Mouse (Mus musculus): ENCODE measurements around the gene Tspan4. TPM values are rescaled to one million over a fixed set of nuclear protein-coding genes. Genes with fewer than 3 reads are reported as not detected.

Tspan4 gene
- total and polyA plus RNA-seq, 2 experiments from 2014 or later: 72.2 to 84.2 TPM

DNA sequence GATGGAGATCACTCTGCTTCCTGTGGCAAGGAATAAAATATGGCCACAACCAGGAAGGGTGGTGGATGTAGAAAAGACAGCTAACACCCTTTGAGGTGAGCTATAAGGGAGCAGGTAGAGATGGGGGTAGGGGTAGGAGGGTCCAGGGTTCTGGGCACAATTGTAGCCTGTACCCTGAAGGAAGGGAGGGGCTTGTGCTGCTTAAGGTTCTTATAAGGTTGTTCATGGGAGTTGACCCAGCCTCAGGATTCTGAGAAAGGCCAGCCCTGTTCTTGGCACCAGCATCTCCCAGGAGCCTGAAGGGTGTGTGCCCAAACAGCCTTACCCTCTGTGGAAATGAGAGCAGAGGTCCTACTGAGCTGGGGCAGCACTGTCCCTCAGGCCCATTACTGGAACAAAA is 23.1 kb upstream of the Tspan4 start:
- Histone ChIP-seq H3K9ac (replicated peaks; ENCODE audit: low read depth, low read length) (no peak overlapping the region), H3K27me3 (ENCODE audit: control insufficient read depth, insufficient read depth, low read length) (no peaks in the 10 kb centered on the region), H3K9me3 (replicated peaks; ENCODE audit: control insufficient read depth, low read length) (no peaks in the 10 kb centered on the region), H3K4me3 (ENCODE audit: low read depth, low read length) (no peak overlapping the region), H3K4me1 (ENCODE audit: control insufficient read depth, insufficient read depth) (peaks cover 24% of the 10 kb centered on the region), H3K4me2 (ENCODE audit: low read depth, low read length) (no peak overlapping the region), H3K36me3 (replicated peaks; ENCODE audit: control insufficient read depth, insufficient read depth, low read length) (peaks cover 25% of the 10 kb centered on the region), H3K27ac (ENCODE audit: low read depth) (no peak overlapping the region)
- no peak for ATAC-seq (ENCODE audit: insufficient read depth, low read depth)
- TF ChIP-seq CTCF (IDR thresholded peaks at IDR 0.05; ENCODE audit: low read depth): no peak
- no peak for TF ChIP-seq EP300 (IDR thresholded peaks at IDR 0.05; ENCODE audit: low read depth)
- no peak for DNase-seq (ENCODE audit: low spot score)

DNA sequence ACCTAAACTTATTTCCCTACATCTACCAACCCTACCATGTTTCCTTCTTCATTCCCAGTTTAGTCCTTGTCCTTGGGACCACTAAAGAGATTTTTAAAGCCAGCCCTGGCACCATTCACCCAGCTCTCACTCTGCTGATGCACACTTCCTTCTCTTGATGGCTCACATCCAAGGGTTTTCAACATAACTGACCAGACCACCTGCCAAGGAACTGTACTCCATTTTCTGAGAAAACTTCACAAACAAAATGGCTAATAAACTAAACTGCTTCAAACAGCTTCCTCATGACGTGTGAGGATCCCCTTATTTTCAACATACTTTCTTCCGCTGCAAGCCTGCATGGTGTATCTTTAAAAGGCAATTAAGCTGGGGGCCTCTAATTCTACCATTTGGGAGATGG is 21.4 kb upstream of the Tspan4 start:
- WGBS: 79% methylated on average over 2 of the region's 2 CpGs
- no peak overlapping the region for H3K4me2 ChIP-seq (ENCODE audit: low read depth, low read length)
- H3K4me1 ChIP-seq (ENCODE audit: control insufficient read depth, insufficient read depth): peaks cover 20% of the 10 kb centered on the region
- ATAC-seq (ENCODE audit: insufficient read depth, low read depth) (no peak), DNase-seq (ENCODE audit: low spot score) (no peak)
- no peaks in the 10 kb centered on the region for H3K9me3 ChIP-seq (replicated peaks; ENCODE audit: control insufficient read depth, low read length)
- H3K36me3 ChIP-seq (replicated peaks; ENCODE audit: control insufficient read depth, insufficient read depth, low read length): peaks cover 37% of the 10 kb centered on the region
- no peaks in the 10 kb centered on the region for H3K27me3 ChIP-seq (ENCODE audit: control insufficient read depth, insufficient read depth, low read length)
- H3K4me3 ChIP-seq (ENCODE audit: low read depth, low read length): no peak overlapping the region
- H3K9ac ChIP-seq (replicated peaks; ENCODE audit: low read depth, low read length): no peak overlapping the region
- no peak overlapping the region for H3K27ac ChIP-seq (ENCODE audit: low read depth)
- TF ChIP-seq EP300 (IDR thresholded peaks at IDR 0.05; ENCODE audit: low read depth) (no peak), CTCF (IDR thresholded peaks at IDR 0.05; ENCODE audit: low read depth) (no peak)

- H3K9ac ChIP-seq (replicated peaks; ENCODE audit: low read depth, low read length): peak within 1 kb of the TSS; percentile 83
- DNase-seq (ENCODE audit: low spot score): peak; percentile 92
- under 1% methylated on average over 45 of the region's 45 CpGs for WGBS
- H3K9me3 ChIP-seq (replicated peaks; ENCODE audit: control insufficient read depth, low read length): no peaks in the 10 kb centered on the region
- no peaks in the 10 kb centered on the region for H3K27me3 ChIP-seq (ENCODE audit: control insufficient read depth, insufficient read depth, low read length)
- H3K4me3 ChIP-seq (ENCODE audit: low read depth, low read length): peak within 1 kb of the TSS; percentile 65
- ATAC-seq (ENCODE audit: insufficient read depth, low read depth): peak; percentile 84
- TF ChIP-seq EP300 (IDR thresholded peaks at IDR 0.05; ENCODE audit: low read depth) (no peak), CTCF (IDR thresholded peaks at IDR 0.05; ENCODE audit: low read depth) (peak; percentile 22; the same call in 1 of the 2 replicates)
- H3K36me3 ChIP-seq (replicated peaks; ENCODE audit: control insufficient read depth, insufficient read depth, low read length): peaks cover 41% of the 10 kb centered on the region
- peak within 1 kb of the TSS; percentile 98 for H3K27ac ChIP-seq (ENCODE audit: low read depth)
- peak within 1 kb of the TSS; percentile 64 for H3K4me2 ChIP-seq (ENCODE audit: low read depth, low read length)
- peaks cover 17% of the 10 kb centered on the region for H3K4me1 ChIP-seq (ENCODE audit: control insufficient read depth, insufficient read depth)
Observed at GRCm38 (mm10) chr7:141454967-141455551, 20.0 kb upstream of the Tspan4 start, which contains the start of gene Pnpla2. Pnpla2 (plus strand) TSS chr7:141455198.

DNA sequence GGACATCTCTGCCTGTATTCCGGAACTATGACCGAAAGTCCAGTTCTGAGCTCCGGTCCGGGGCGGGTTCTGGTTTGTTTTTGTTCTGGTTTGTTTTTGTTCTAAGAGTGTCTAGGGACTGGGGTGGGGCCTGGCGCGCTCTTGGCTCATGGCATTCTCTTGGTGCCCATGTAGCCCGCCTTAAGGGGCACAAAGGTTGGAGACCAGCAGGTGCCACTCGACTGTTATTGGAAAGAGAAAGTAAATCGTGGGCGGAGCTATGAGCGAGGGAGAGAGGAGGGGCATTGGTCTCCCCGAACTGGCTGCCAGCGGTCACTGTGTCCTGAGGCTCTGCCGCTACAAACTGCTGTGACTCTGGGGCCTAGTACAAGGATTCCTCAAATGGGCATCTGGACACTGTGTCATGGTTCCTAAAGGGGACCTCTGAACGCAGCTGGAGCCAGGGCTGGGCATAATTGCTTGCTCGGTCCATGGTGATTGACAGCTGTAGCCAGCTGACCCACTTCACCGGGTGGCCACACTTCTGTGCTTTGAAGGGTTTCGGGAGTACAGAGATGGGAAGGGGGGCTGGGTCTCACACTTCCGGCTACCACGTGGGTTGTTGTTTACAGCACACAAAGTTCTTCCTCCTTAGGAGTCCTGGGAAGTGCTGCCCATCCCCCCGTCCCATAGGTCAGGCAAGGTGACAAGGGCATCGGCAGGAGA is 19.3 kb upstream of the Tspan4 start:
- peak overlapping the region; percentile 64 for H3K4me2 ChIP-seq (ENCODE audit: low read depth, low read length)
- H3K27me3 ChIP-seq (ENCODE audit: control insufficient read depth, insufficient read depth, low read length): no peaks in the 10 kb centered on the region
- ATAC-seq (ENCODE audit: insufficient read depth, low read depth) (peak; percentile 63), DNase-seq (ENCODE audit: low spot score) (peak; percentile 88)
- peaks cover 18% of the 10 kb centered on the region for H3K4me1 ChIP-seq (ENCODE audit: control insufficient read depth, insufficient read depth)
- H3K27ac ChIP-seq (ENCODE audit: low read depth): peak overlapping the region; percentile 98
- peaks cover 45% of the 10 kb centered on the region for H3K36me3 ChIP-seq (replicated peaks; ENCODE audit: control insufficient read depth, insufficient read depth, low read length)
- peak overlapping the region; percentile 83 for H3K9ac ChIP-seq (replicated peaks; ENCODE audit: low read depth, low read length)
- H3K9me3 ChIP-seq (replicated peaks; ENCODE audit: control insufficient read depth, low read length): no peaks in the 10 kb centered on the region
- H3K4me3 ChIP-seq (ENCODE audit: low read depth, low read length): peak overlapping the region; percentile 65
- WGBS: under 1% methylated on average over 23 of the region's 23 CpGs
- TF ChIP-seq EP300 (IDR thresholded peaks at IDR 0.05; ENCODE audit: low read depth) (peak; percentile 91), CTCF (IDR thresholded peaks at IDR 0.05; ENCODE audit: low read depth) (0 out of 2 replicates have a peak, but pooled peaks have one; percentile 7)

DNA sequence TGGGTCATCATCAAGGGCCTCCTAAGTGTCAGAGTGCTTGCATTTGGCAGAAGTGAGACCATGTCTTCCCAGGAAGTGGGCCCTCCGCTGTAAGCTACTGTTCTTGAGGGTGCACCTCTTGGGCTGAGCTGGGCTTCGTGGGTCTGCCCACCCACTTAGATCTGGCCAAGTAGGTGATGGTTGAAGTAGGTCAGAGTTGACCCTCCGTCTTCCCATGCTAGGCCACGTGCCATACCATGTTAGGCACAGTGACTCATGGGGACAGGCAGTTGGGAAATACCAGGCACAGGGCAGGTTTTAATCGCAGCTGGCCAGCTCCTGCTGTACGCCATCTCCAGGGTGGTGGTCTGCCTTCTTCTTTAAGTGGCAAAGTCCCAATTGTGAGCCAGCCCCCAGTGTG is 18.3 kb upstream of the Tspan4 start:
- peak; percentile 31 for DNase-seq (ENCODE audit: low spot score)
- WGBS: 73% methylated on average over 6 of the region's 6 CpGs
- H3K9ac ChIP-seq (replicated peaks; ENCODE audit: low read depth, low read length): peak overlapping the region; percentile 83; the same call in 1 of the 2 replicates
- H3K27ac ChIP-seq (ENCODE audit: low read depth): peak overlapping the region; percentile 98
- ATAC-seq (ENCODE audit: insufficient read depth, low read depth): no peak
- H3K9me3 ChIP-seq (replicated peaks; ENCODE audit: control insufficient read depth, low read length): no peaks in the 10 kb centered on the region
- no peaks in the 10 kb centered on the region for H3K27me3 ChIP-seq (ENCODE audit: control insufficient read depth, insufficient read depth, low read length)
- TF ChIP-seq CTCF (IDR thresholded peaks at IDR 0.05; ENCODE audit: low read depth) (no peak), EP300 (IDR thresholded peaks at IDR 0.05; ENCODE audit: low read depth) (no peak)
- H3K36me3 ChIP-seq (replicated peaks; ENCODE audit: control insufficient read depth, insufficient read depth, low read length): peaks cover 36% of the 10 kb centered on the region
- H3K4me3 ChIP-seq (ENCODE audit: low read depth, low read length): peak overlapping the region; percentile 65
- peak overlapping the region; percentile 64 for H3K4me2 ChIP-seq (ENCODE audit: low read depth, low read length)
- H3K4me1 ChIP-seq (ENCODE audit: control insufficient read depth, insufficient read depth): peaks cover 26% of the 10 kb centered on the region
